In genomic region chr9:59655958-59656634, GRCm38 (mm10) we compare ENCODE assay signal across 8 mouse cellular contexts. TPM values are rescaled to one million over a fixed set of nuclear protein-coding genes. Genes with fewer than 3 reads are reported as not detected.
A peak's percentile ranks its signal among the peaks of the same experiment; 100 is the strongest.
DNase-seq lines count a peak whose midpoint lies in the region; ATAC-seq and TF ChIP-seq lines count a peak whose summit lies in the region.

Gene Pkm (plus strand): TSS chr9:59656368.

- peaks cover 51% of the 10 kb centered on the region for H3K4me1 ChIP-seq in G1E (ENCODE audit: insufficient read depth, low read depth, low read length)
- H3K4me1 ChIP-seq in forebrain, embryonic 16.5 days (replicated peaks; ENCODE audit: control insufficient read depth, insufficient read depth, low read length), result peaks cover 36% of the 10 kb centered on the region
- H3K4me1 ChIP-seq in lung, embryonic 14.5 days (ENCODE audit: insufficient read depth), result peaks cover 13% of the 10 kb centered on the region; the same call in 1 of the 2 replicates
- H3K4me1 ChIP-seq in olfactory bulb, adult 2 months (ENCODE audit: control insufficient read depth, insufficient read depth, low read length), result peaks cover 10% of the 10 kb centered on the region
- peaks cover 14% of the 10 kb centered on the region for H3K4me1 ChIP-seq in thymus, adult 2 months (replicated peaks; ENCODE audit: control insufficient read depth, insufficient read depth, low read length)

- peak within 1 kb of the TSS; percentile 94 for H3K27ac ChIP-seq in forebrain, embryonic 16.5 days (ENCODE audit: low read length)
- peak within 1 kb of the TSS; percentile 99 for H3K27ac ChIP-seq in layer of hippocampus, adult 2 months
- H3K27ac ChIP-seq in lung, embryonic 14.5 days (ENCODE audit: low read depth), result peak within 1 kb of the TSS; percentile 98
- H3K27ac ChIP-seq in olfactory bulb, adult 2 months (ENCODE audit: insufficient read depth, low read depth, low read length), result peak within 1 kb of the TSS; percentile 96
- H3K27ac ChIP-seq in thymus, adult 2 months (ENCODE audit: control insufficient read depth, insufficient read depth, low read length), result peak within 1 kb of the TSS; percentile 63

- peak; percentile 89 for TF ChIP-seq POLR2A in olfactory bulb, adult 2 months (IDR thresholded peaks at IDR 0.05; ENCODE audit: insufficient read depth, low read depth, low read length)
- TF ChIP-seq POLR2A in thymus, adult 2 months (IDR thresholded peaks at IDR 0.05; ENCODE audit: control insufficient read depth, extremely low read depth, insufficient read depth, low read length, poor library complexity), result peak; percentile 85

- peak within 1 kb of the TSS; percentile 99 for H3K4me3 ChIP-seq in G1E (ENCODE audit: low read depth, low read length)
- H3K4me3 ChIP-seq in forebrain, embryonic 16.5 days (replicated peaks; ENCODE audit: low read length), result peak within 1 kb of the TSS; percentile 72
- H3K4me3 ChIP-seq in layer of hippocampus, adult 2 months, result peak within 1 kb of the TSS; percentile 99
- peak within 1 kb of the TSS; percentile 87 for H3K4me3 ChIP-seq in lung, embryonic 14.5 days (ENCODE audit: low read depth, low read length)
- peak within 1 kb of the TSS; percentile 71 for H3K4me3 ChIP-seq in olfactory bulb, adult 2 months (ENCODE audit: insufficient read depth, low read depth, low read length)
- peak within 1 kb of the TSS; percentile 65 for H3K4me3 ChIP-seq in thymus, adult 2 months (ENCODE audit: control insufficient read depth, insufficient read depth, low read length)

- intact Hi-C loops in heart, postnatal 36 days (cut with DNase I), result loop anchor here (2.0 to 5.0 kb wide), 4 partner anchors 37 to 1073 kb away; partner anchors contain the start of genes Arih1, Myo9a, Nptn and Senp8

- peak; percentile 50 for ATAC-seq in G1E (ENCODE audit: extremely low read depth, insufficient number of reproducible peaks, low FRiP score, poor library complexity, severe bottlenecking)
- ATAC-seq in forebrain, embryonic 16.5 days, result peak; percentile 88
- peak; percentile 91 for ATAC-seq in lung, embryonic 14.5 days (ENCODE audit: insufficient read depth)

- H3K4me2 ChIP-seq in forebrain, embryonic 16.5 days (ENCODE audit: low read length), result peak within 1 kb of the TSS; percentile 84
- H3K4me2 ChIP-seq in lung, embryonic 14.5 days, result peak within 1 kb of the TSS; percentile 63

- peaks cover 41% of the 10 kb centered on the region for H3K36me3 ChIP-seq in G1E (replicated peaks)
- peaks cover 5% of the 10 kb centered on the region; the same call in 1 of the 2 replicates for H3K36me3 ChIP-seq in forebrain, embryonic 16.5 days (ENCODE audit: control insufficient read depth, insufficient read depth)
- H3K36me3 ChIP-seq in lung, embryonic 14.5 days (ENCODE audit: insufficient read depth), result peaks cover 21% of the 10 kb centered on the region
- 0 out of 2 replicates have a peak, but pooled peaks cover 2% of the 10 kb centered on the region for H3K36me3 ChIP-seq in thymus, adult 2 months (ENCODE audit: control insufficient read depth, insufficient read depth, low read length)

- no peaks in the 10 kb centered on the region for H3K27me3 ChIP-seq in G1E (ENCODE audit: insufficient read depth, low read length)
- H3K27me3 ChIP-seq in forebrain, embryonic 16.5 days (replicated peaks; ENCODE audit: control insufficient read depth, insufficient read depth, low read length), result no peaks in the 10 kb centered on the region
- H3K27me3 ChIP-seq in lung, embryonic 14.5 days (ENCODE audit: insufficient read depth, low read length), result no peaks in the 10 kb centered on the region
- H3K27me3 ChIP-seq in thymus, adult 2 months (ENCODE audit: control insufficient read depth, insufficient read depth, low read length), result no peaks in the 10 kb centered on the region

- no peaks in the 10 kb centered on the region for H3K9me3 ChIP-seq in G1E (replicated peaks)
- no peaks in the 10 kb centered on the region for H3K9me3 ChIP-seq in forebrain, embryonic 16.5 days (ENCODE audit: control insufficient read depth, low read length)
- no peaks in the 10 kb centered on the region for H3K9me3 ChIP-seq in lung, embryonic 14.5 days (ENCODE audit: low read depth, low read length)

- TF ChIP-seq CTCF in G1E (IDR thresholded peaks at IDR 0.05; ENCODE audit: low read depth, low read length), result no peak
- peak; percentile 46 for TF ChIP-seq CTCF in layer of hippocampus, adult 2 months (conservative IDR thresholded peaks at IDR 0.05)
- peak; percentile 33 for TF ChIP-seq CTCF in lung, embryonic 14.5 days (IDR thresholded peaks at IDR 0.05; ENCODE audit: low read depth)
- TF ChIP-seq CTCF in olfactory bulb, adult 2 months (IDR thresholded peaks at IDR 0.05; ENCODE audit: insufficient read depth, low read depth, low read length), result peak; percentile 19; the same call in 1 of the 2 replicates
- TF ChIP-seq CTCF in thymus, adult 2 months (IDR thresholded peaks at IDR 0.05; ENCODE audit: borderline replicate concordance, control insufficient read depth, extremely low read depth, insufficient read depth, low read length, poor library complexity), result peak; percentile 37; the same call in 1 of the 2 replicates

- peak within 1 kb of the TSS; percentile 78 for H3K9ac ChIP-seq in forebrain, embryonic 16.5 days (replicated peaks; ENCODE audit: low read depth, low read length)
- H3K9ac ChIP-seq in lung, embryonic 14.5 days, result peak within 1 kb of the TSS; percentile 90

- WGBS in forebrain, embryonic 16.5 days, result under 1% methylated on average over 46 of the region's 46 CpGs
- under 1% methylated on average over 46 of the region's 46 CpGs for WGBS in lung, embryonic 14.5 days
- WGBS in olfactory bulb, adult 2 months, result under 1% methylated on average over 46 of the region's 46 CpGs
- WGBS in thymus, adult 2 months, result under 1% methylated on average over 46 of the region's 46 CpGs

- DNase-seq in G1E (ENCODE audit: low spot score), result peak; percentile 87
- DNase-seq in cerebellum, adult 18-20 months, result peak; percentile 96 to 97
- DNase-seq in heart, postnatal 36 days, result peak; percentile 96
- DNase-seq in layer of hippocampus, adult 2 months (ENCODE audit: low spot score in 2 of 2), result peak; percentile 96 to 97
- DNase-seq in lung, embryonic 14.5 days, result peak; percentile 99
- peak; percentile 96 for DNase-seq in thymus, adult 2 months

RNA-seq across cellular contexts. Expression of gene Pkm, which starts in this region (rescaled TPM):
- total RNA-seq in G1E (2014; fragmentation: Nextera tagmentation) (434 and 515 TPM in 2 replicates), G1E (2017) (2,044 and 2,381 TPM in 2 replicates)
- 1,891 and 2,295 TPM in 2 replicates for polyA plus RNA-seq in G1E (2012)
- polyA plus RNA-seq in forebrain, embryonic 16.5 days (2015; fragmentation: Nextera tagmentation; extraction: Ambion mirVana), result 1,186 and 1,222 TPM in 2 replicates
- total RNA-seq in heart, postnatal 36 days (2021), result 1,000 to 10,000 TPM; 1,087 to 1,168 TPM
- total RNA-seq in layer of hippocampus, adult 2 months (2021), result 1,000 to 10,000 TPM; 1,301 to 1,421 TPM
- 1,391 and 1,486 TPM in 2 replicates for polyA plus RNA-seq in lung, embryonic 14.5 days (2014; fragmentation: Nextera tagmentation; extraction: Ambion mirVana)
- polyA plus RNA-seq in olfactory bulb, adult 2 months (2012; ENCODE audit: insufficient read depth, insufficient read length, low replicate concordance, missing spikeins), result 209 TPM in 1 of 2 replicates, not detected in the other
- 916 and 1,063 TPM in 2 replicates for polyA plus RNA-seq in thymus, adult 2 months (2012; rRNA removed)

Comparison
In these comparisons a context has a peak if more than half of its experiments do, and no peak if none do; other contexts are left out.
1. Peak in every context shown above with its lines: DNase-seq, ATAC-seq, H3K4me3 ChIP-seq and H3K27ac ChIP-seq.